Mouse (Mus musculus): ENCODE measurements at regions not wholly inside any gene's neighbourhood (a gene's known extent, or its start where the extent isn't known, plus 50 kb on each side); places are given as distances from the start of the nearest gene placed in this dataset.

- intact Hi-C loops (cut with DNase I), result no loop called here
These were observed 487.4 kb downstream of the Trim52 start for GRCm38 (mm10) chr14:106593352-106593751.

GRCm38 (mm10) chr14:106593980-106594379 lies 488.0 kb downstream of the Trim52 start:
- intact Hi-C loops (cut with DNase I), result no loop called here

- intact Hi-C loops (cut with DNase I), result loop anchor here (10.0 kb wide), 1 partner anchor 158 kb away; no protein-coding TSS in a partner anchor
These were observed 501.0 kb downstream of the Trim52 start for GRCm38 (mm10) chr14:106607041-106607440.

- intact Hi-C loops (cut with DNase I), result loop anchor here (10.0 kb wide), 1 partner anchor 156 kb away; no protein-coding TSS in a partner anchor
These were observed 502.4 kb downstream of the Trim52 start for GRCm38 (mm10) chr14:106608341-106608927.

All from adrenal gland (tissue).